Mouse (Mus musculus) bone marrow, adult 2 months (tissue): ENCODE results near the gene Pi4kb. TPM values are rescaled to one million over a fixed set of nuclear protein-coding genes. Genes with fewer than 3 reads are reported as not detected.
"Not testable (repeated sequence)": the region's sequence is repeated elsewhere in the genome, so short reads cannot be mapped to it uniquely, and the experiment has no call there.

Experiments
- H3K27ac ChIP-seq: fragments of 200-500 bp; 2 replicates; pipeline ENCODE4 v1.5.1; 2012; ENCODE audit warnings: low read depth, mild to moderate bottlenecking, control low read depth, inconsistent platforms, low read length; ENCODE audit not compliant: control insufficient read depth, poor library complexity, insufficient read depth
- H3K4me1 ChIP-seq: fragments of 200-500 bp; 2 replicates; pipeline ENCODE4 v1.6.1; 2011; ENCODE audit warnings: low read length; ENCODE audit not compliant: control insufficient read depth, insufficient read depth
- H3K4me3 ChIP-seq: fragments of 200-500 bp; replicated peaks from 2 replicates; pipeline ENCODE3; 2011; ENCODE audit warnings: mild to moderate bottlenecking, low read depth, low read length, control low read depth; ENCODE audit not compliant: control insufficient read depth
- CTCF ChIP-seq: fragments of 200-500 bp; IDR thresholded peaks from 2 replicates; pipeline ENCODE4 v1.5.1; 2011; ENCODE audit warnings: low read length, control low read depth; ENCODE audit not compliant: control insufficient read depth, insufficient read depth
- POLR2A ChIP-seq: fragments of 200-500 bp; IDR thresholded peaks from 2 replicates; pipeline ENCODE4 v1.6.1; 2011; ENCODE audit warnings: low read depth, mild to moderate bottlenecking, control low read depth, low read length, borderline replicate concordance; ENCODE audit not compliant: control insufficient read depth
- WGBS: fragments of 180-500 bp; shearing (Covaris S2); methylation state at CpG from one replicate; pipeline ENCODE4 v1.1.7; 2018; 5-methylcytosine and 5-hydroxymethylcytosine counted together
- polyA plus RNA-seq: library from polyadenylated mRNA; stranded (reverse); fragments of >200 nt; gene quantifications from 2 replicates; pipeline ENCODE4 v1.2.4, GENCODE M21; 2011; ENCODE audit warnings: low replicate concordance; ENCODE audit not compliant: missing spikeins, insufficient read depth, insufficient read length

Gene Pi4kb
- polyA plus RNA-seq, 1 experiment = 63.2 TPM

- 85% methylated on average over 7 of the region's 7 CpGs for WGBS
- peaks cover 4% of the 10 kb centered on the region for H3K4me1 ChIP-seq
- TF ChIP-seq CTCF = no peak
- H3K27ac ChIP-seq = no peak overlapping the region
- H3K4me3 ChIP-seq = no peak overlapping the region
Measured at GRCm38 (mm10) chr3:95010396-95010795, 35.9 kb downstream of the Pi4kb start.

GRCm38 (mm10) chr3:95012982-95013381 lies 38.5 kb downstream of the Pi4kb start:
- H3K4me3 ChIP-seq = no peak overlapping the region
- TF ChIP-seq POLR2A (no peak), CTCF (no peak)
- 88% methylated on average over 3 of the region's 3 CpGs for WGBS
- H3K4me1 ChIP-seq = peaks cover 2% of the 10 kb centered on the region
- no peak overlapping the region for H3K27ac ChIP-seq

GRCm38 (mm10) chr3:95013699-95014427 lies 39.3 kb downstream of the Pi4kb start:
- Histone ChIP-seq H3K27ac (peak overlapping the region; percentile 96), H3K4me1 (no peaks in the 10 kb centered on the region; the same call in 1 of the 2 replicates), H3K4me3 (peak overlapping the region; percentile 88)
- WGBS = 31% methylated on average over 13 of the region's 13 CpGs
- no peak for TF ChIP-seq CTCF
- TF ChIP-seq POLR2A = no peak

DNA sequence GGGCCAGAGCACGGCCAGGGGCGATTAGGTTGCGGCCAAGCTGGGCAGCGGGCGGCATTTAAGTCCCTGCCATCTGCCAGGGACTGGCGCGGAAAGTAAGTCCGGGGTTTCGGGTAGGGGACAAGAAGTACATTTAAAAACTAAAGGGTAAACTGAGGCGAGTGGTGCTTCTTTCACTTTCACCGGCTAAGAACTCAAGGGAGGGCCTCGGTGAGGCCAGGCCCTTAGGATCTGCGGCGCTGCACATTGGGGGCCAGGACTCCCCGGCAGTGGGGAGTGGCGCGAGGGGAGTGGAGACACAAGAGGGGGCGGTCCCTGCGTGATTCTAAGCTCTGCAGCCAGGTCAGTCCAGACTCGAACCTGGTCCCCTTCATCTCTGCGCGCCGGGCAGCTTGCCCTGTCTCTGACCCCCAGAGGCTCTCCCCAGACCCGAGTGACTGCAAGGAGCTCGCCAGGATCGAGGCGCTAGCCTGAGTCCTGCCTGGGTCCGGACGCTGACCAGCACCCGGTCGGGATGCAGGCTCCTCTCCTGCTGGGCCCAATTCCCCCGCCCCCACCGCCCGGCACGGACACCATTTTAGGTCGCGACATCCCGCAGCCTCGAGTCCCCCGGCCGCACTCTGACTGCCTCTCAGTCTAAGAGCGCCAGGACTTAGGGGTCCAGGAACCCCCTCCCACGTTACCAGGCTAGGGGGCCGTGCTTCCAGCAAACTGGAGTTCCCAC lies 40.1 kb downstream of the Pi4kb start:
- WGBS = 1% methylated on average over 44 of the region's 44 CpGs
- H3K4me3 ChIP-seq = peak overlapping the region; percentile 88
- H3K4me1 ChIP-seq = no peaks in the 10 kb centered on the region; the same call in 1 of the 2 replicates
- no peak; the same call in 1 of the 2 replicates for TF ChIP-seq POLR2A
- TF ChIP-seq CTCF = no peak
- H3K27ac ChIP-seq = peak overlapping the region; percentile 96

DNA sequence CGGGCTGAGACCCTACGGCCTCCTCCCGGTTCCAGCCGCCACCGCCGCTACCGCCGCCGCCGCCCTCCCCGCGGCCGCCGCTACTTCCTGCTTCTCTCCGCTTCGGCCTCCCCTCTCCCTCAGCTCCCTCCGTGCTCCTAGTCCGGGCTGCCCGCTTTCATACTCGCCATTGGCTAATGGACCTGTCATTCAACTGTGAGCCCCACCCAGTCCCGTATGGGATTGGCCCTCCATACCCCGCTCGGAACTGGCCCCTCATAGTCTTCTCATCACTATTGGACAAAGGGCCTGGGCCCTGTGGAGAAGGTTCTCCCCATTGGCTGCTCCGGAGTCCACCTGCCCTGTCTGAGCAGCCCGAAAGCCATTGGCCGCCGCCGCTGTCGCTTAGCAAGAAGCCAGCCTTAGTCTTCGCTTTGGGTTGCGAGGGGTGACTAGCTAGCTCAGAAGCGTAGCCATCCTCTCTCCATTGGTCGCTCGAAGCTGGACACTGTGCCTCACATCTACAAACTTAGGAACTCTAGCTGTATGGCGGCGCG lies 40.9 kb downstream of the Pi4kb start, which contains the start of gene Zfp687:
TSS of gene Zfp687 (minus strand) at position 112 of the 536 bp plus-strand sequence.
- under 1% methylated on average over 37 of the region's 37 CpGs for WGBS
- Histone ChIP-seq H3K4me1 (no peaks in the 10 kb centered on the region; the same call in 1 of the 2 replicates), H3K27ac (peak within 1 kb of the TSS; percentile 96), H3K4me3 (peak within 1 kb of the TSS; percentile 88)
- TF ChIP-seq POLR2A (peak; percentile 64), CTCF (no peak)

- peak overlapping the region; percentile 96 for H3K27ac ChIP-seq
- under 1% methylated on average over 40 of the region's 40 CpGs for WGBS
- TF ChIP-seq POLR2A = peak; percentile 46; the same call in 1 of the 2 replicates
- peak; percentile 3; the same call in 1 of the 2 replicates for TF ChIP-seq CTCF
- H3K4me1 ChIP-seq = no peaks in the 10 kb centered on the region; the same call in 1 of the 2 replicates
- peak overlapping the region; percentile 87 for H3K4me3 ChIP-seq
Measured at GRCm38 (mm10) chr3:95015891-95016531, 41.5 kb downstream of the Pi4kb start.

DNA sequence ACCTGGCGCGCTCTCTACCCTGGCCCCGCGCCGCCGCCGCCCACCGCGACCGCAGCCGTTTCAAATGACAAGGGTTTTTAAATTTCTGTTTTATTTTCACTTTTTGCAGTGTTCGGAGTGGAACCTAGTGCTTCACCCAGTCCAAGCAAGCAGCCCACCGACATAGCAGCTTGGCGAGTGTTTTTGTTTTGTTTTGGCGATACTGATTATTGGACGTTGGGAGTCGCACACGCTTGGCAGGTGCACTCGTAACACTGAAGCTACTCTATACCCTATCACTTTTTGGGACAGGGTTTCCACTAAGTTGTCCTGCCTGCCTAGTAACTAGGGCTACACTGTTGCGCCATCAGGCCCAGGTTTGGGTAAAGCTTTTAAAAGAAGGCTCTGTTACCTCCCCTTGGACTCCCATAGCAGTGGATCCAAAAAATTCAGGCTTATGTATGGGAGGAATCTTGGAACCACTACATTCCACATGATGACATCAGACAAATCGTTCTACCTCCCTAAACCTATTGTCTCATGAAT lies 42.1 kb downstream of the Pi4kb start:
- Histone ChIP-seq H3K27ac (peak overlapping the region; percentile 96), H3K4me3 (peak overlapping the region; percentile 87), H3K4me1 (no peaks in the 10 kb centered on the region; the same call in 1 of the 2 replicates)
- 4% methylated on average over 21 of the region's 21 CpGs for WGBS
- no peak for TF ChIP-seq POLR2A
- TF ChIP-seq CTCF = no peak

DNA sequence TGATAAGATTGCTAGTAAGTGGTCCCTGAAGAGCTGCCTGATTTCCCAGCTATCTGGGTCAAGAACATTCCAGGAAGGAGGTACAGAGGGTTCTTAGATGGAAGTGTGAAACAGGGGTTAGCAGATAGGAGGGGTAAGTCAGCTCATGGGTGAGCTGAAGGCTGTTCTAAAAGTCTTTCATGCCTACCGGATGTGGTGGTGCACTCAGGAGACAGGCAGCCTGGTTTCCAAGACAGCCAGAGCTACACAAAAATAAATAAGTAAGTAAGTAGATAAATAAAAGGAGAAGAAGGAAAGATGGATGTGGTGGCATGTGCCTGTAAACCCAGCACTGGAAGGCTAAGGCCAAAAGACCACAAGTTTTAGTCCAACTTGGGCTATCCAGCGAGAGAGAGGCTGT lies 44.2 kb downstream of the Pi4kb start:
- H3K4me3 ChIP-seq = no peak overlapping the region
- H3K27ac ChIP-seq = no peak overlapping the region
- WGBS = 85% methylated on average over 2 of the region's 2 CpGs
- no peak for TF ChIP-seq POLR2A
- no peaks in the 10 kb centered on the region; the same call in 1 of the 2 replicates for H3K4me1 ChIP-seq

DNA sequence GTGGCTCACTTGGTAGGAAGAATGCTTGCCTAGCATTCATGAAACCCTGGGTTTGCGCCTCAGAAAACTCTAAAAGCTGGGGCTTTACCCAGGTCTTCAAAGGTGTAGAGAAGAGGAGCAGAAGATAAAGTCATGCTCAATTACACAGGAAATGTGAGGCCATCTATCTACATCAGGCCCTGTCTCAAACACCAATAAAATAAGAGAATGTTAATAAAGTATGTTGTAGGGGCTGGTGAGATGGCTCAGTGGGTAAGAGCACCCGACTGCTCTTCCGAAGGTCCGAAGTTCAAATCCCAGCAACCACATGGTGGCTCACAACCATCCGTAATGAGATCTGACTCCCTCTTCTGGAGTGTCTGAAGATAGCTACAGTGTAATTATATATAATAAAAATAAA lies 46.4 kb downstream of the Pi4kb start:
- 95% methylated on average over 5 of the region's 5 CpGs for WGBS
- not testable (repeated sequence) for H3K4me1 ChIP-seq, H3K4me3 ChIP-seq, H3K27ac ChIP-seq
